Mouse (Mus musculus) megakaryocyte, embryonic 14.5 days (primary cell): ENCODE results near the gene Tmem176a. TPM values are rescaled to one million over a fixed set of nuclear protein-coding genes. Genes with fewer than 3 reads are reported as not detected.
A peak's percentile ranks its signal among the peaks of the same experiment; 100 is the strongest.

Experiments
- H3K27me3 ChIP-seq: replicated peaks from 2 replicates; pipeline ENCODE3; 2012; ENCODE audit warnings: inconsistent platforms
- H3K36me3 ChIP-seq: replicated peaks from 2 replicates; pipeline ENCODE3; 2012; ENCODE audit warnings: low read length, inconsistent platforms, mixed read lengths
- H3K4me1 ChIP-seq: 2 replicates; pipeline ENCODE4 v1.6.1; 2012; ENCODE audit warnings: inconsistent platforms
- H3K4me3 ChIP-seq: replicated peaks from 2 replicates; pipeline ENCODE3; 2012; ENCODE audit warnings: moderate library complexity, mild to moderate bottlenecking, inconsistent platforms
- H3K9me3 ChIP-seq: 2 replicates; pipeline ENCODE4 v1.6.1; 2012; ENCODE audit warnings: inconsistent platforms
- FLI1 ChIP-seq: IDR thresholded peaks from 2 replicates; pipeline ENCODE4 v1.6.1; 2012; ENCODE audit warnings: low read length, inconsistent platforms, mixed read lengths
- GATA1 ChIP-seq: IDR thresholded peaks from 3 replicates; pipeline ENCODE4 v1.6.1; 2012; ENCODE audit warnings: mixed read lengths, low read length, inconsistent platforms, borderline replicate concordance
- polyA plus RNA-seq: library from polyadenylated mRNA; stranded (reverse); fragments of >175 nt; gene quantifications from 2 replicates; pipeline ENCODE4 v1.2.3, GENCODE M21; 2012; ENCODE audit warnings: low replicate concordance; ENCODE audit not compliant: insufficient read depth

Tmem176a gene
- polyA plus RNA-seq, 1 experiment = 62.7 TPM

DNA sequence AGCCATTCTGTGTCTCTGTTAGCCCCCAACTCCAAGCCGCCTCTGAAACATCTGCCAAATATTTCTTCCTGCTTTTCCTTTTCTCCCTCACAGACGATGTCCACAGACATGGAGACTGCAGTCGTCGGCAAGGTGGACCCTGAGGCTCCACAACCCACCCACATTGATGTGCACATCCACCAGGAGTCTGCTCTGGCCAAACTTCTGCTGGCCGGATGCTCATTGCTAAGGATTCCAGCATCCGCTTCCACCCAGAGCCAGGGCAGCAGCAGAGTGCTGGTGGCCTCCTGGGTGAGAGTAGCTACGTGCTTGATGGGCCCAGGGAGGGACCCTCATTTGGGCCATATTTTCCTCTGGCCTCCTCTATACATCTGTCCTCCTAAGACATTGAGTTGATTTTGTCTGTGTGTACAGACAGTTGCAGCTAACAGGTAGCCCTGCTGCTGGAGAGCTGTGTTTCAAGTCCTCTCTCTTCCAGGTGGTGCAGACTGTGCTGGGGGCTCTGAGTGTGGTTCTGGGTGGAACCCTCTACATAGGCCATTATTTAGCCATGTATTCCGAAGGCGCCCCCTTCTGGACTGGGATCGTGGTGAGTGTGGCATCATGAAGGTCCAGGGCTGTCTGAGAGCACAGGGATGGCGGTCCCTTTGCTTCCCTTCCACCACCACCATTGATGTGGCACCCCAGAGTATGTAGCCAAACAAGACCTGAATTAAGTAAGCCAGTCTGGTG, 1.6 kb downstream of the Tmem176a start:
- H3K36me3 ChIP-seq = no peaks in the 10 kb centered on the region
- peaks cover 33% of the 10 kb centered on the region for H3K4me1 ChIP-seq
- peaks cover 30% of the 10 kb centered on the region for H3K27me3 ChIP-seq
- no peaks in the 10 kb centered on the region for H3K9me3 ChIP-seq
- peak overlapping the region; percentile 21 for H3K4me3 ChIP-seq
- TF ChIP-seq FLI1 (no peak), GATA1 (no peak)

- TF ChIP-seq GATA1 (no peak), FLI1 (no peak)
- Histone ChIP-seq H3K4me1 (peaks cover 30% of the 10 kb centered on the region), H3K4me3 (no peak overlapping the region), H3K27me3 (peaks cover 30% of the 10 kb centered on the region), H3K9me3 (no peaks in the 10 kb centered on the region), H3K36me3 (no peaks in the 10 kb centered on the region)
Observed at GRCm38 (mm10) chr6:48845086-48845485, 4.4 kb downstream of the Tmem176a start.

DNA sequence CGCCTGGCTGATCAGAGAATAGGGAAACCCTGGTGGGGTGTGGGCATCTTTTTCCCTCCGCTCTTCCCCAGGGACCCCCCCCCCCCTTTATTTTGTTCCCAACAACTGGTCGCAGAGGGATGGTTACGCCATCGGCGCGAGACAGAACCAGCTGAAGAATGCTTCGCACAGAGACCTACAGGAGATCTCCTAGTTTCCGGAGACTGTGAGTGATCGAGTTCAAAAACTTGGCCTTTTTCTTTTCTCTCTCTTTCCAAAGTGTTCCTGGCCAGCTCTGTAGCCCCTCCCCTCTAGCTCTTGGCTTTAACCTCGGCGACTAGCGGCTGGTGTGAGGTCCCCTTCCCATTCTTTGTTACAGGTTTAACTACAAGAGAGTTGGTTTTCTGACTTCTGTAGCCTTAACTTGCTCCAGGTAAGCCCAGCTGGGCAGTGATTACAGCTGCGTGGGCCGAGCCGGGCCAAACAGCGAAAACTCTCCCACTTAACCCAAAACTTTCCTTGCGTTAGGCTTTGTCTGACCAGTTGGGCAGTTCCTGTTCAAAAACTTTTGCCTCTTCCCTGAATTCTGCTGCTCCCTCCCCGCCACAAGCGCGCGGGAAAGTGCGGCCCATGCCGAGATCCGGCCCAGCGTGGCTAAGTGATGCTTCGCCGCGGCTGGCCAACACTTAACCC, 11.2 kb downstream of the Tmem176a start:
- peaks cover 6% of the 10 kb centered on the region for H3K4me1 ChIP-seq
- no peak overlapping the region for H3K4me3 ChIP-seq
- TF ChIP-seq FLI1 = no peak
- no peak for TF ChIP-seq GATA1
- H3K9me3 ChIP-seq = peaks cover 4% of the 10 kb centered on the region; the same call in 1 of the 2 replicates
- peaks cover 5% of the 10 kb centered on the region for H3K27me3 ChIP-seq
- H3K36me3 ChIP-seq = no peaks in the 10 kb centered on the region

DNA sequence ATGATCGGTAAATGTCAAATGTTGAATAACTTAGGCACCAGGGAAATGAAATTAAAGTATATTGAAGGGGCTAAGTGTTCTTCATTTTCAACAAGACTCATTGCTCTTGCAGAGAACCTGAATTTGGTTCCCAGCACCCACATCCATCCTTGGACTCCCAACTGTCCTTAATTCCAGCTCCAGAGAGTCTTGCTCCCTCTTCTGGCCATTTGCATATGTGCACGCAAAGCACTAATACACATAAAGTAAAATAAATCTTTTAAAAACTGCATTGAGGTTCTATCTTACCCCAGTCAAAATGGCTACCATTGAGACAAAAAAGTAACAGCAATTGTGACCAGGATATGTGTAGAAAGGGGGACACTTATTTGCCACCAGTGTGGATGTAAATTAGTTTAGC, 13.4 kb downstream of the Tmem176a start:
- Histone ChIP-seq H3K4me3 (no peak overlapping the region), H3K4me1 (peaks cover 17% of the 10 kb centered on the region), H3K27me3 (peaks cover 5% of the 10 kb centered on the region), H3K36me3 (no peaks in the 10 kb centered on the region), H3K9me3 (peaks cover 4% of the 10 kb centered on the region; the same call in 1 of the 2 replicates)
- no peak for TF ChIP-seq GATA1
- TF ChIP-seq FLI1 = no peak

DNA sequence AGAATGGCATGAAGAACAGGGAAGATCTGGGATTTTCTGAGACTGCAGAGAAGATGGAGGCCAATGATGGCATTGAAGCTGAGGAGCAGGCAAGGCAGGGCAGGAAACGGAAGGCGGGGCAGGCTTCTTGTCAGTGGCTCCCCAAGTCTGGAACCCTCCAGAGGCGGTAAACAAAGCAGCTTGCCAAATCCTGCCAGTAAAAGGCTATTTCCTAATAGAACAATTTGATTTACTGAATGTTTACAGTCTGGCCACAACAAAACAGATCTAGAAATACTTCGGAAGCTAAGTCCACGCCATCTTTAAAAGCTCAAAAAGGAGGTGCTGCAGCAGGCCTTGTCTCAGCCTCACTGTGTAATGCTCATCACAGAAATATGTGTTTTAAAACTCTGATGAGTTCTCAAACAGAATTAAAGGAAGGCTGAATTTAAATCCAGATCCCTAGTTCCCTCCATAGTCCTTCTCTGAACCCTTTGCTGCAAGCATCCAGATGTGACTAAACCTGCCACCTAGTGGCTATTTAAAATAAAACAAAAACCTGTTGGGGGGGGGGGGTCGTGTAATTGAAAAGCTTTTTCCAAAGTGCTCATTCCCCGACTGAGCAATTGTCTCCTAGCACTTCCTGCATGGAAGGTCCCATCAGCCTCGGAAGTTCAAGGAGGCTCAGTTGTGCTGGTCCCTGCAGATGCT, 17.0 kb downstream of the Tmem176a start:
- Histone ChIP-seq H3K4me1 (peaks cover 27% of the 10 kb centered on the region), H3K27me3 (peaks cover 10% of the 10 kb centered on the region), H3K4me3 (no peak overlapping the region), H3K9me3 (peaks cover 4% of the 10 kb centered on the region; the same call in 1 of the 2 replicates), H3K36me3 (no peaks in the 10 kb centered on the region)
- no peak for TF ChIP-seq FLI1
- TF ChIP-seq GATA1 = no peak

DNA sequence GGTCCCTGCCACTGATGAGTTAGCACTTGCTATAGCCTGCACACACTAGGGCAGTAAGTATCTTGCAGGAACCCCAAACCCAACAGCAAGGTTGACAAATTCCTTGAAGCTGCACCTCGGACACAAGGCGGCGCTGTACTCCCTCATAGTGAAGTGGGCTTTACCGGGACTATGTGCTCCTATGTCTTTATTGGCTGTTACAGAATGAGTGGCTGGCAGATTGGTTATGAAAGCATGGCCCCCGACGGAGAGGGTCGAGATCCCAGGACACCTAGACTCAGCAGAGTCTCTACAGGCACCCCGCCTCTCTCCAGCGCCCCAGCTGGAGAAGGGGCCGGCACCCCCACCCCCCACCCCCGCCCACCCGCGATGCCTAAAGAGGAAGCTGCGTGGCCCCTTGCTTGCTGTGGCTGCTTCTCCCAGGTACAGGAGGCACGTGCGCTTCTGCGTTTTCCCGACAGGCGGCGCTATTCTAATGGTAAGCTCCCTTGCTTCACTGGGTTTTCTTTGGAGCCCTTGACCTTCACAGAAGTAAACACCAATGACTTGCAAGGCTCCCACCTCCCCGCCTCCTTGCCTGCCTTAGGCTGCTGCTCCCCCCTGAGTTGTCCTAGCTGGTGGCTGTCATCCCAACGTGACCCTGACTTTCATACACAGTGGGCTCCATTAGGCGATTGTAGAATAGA, 19.6 kb downstream of the Tmem176a start:
- H3K27me3 ChIP-seq = peaks cover 17% of the 10 kb centered on the region
- no peak for TF ChIP-seq GATA1
- no peak for TF ChIP-seq FLI1
- H3K4me3 ChIP-seq = peak overlapping the region; percentile 77
- H3K36me3 ChIP-seq = no peaks in the 10 kb centered on the region
- peaks cover 27% of the 10 kb centered on the region for H3K4me1 ChIP-seq
- H3K9me3 ChIP-seq = no peaks in the 10 kb centered on the region

DNA sequence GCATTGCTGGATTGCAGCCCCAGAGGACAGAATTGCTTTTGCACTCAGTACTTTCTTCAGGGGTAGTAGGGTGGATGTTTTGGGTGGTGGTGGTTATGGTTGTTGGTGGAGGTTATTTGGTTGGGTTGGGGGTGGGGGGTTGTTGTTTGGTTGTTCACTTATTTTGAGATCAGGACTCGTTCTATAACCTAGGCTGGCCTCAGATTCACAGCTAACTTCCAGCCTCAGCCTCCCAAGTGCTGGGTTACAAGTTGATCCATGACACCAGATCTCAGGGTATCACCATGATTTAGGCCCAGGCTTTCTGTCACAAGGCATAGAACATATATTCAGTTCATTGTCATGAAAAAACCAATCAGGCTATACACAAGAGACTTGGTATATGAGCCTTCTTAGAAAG, 20.1 kb downstream of the Tmem176a start:
- H3K4me3 ChIP-seq = no peak overlapping the region
- peaks cover 26% of the 10 kb centered on the region for H3K4me1 ChIP-seq
- no peaks in the 10 kb centered on the region for H3K36me3 ChIP-seq
- H3K9me3 ChIP-seq = no peaks in the 10 kb centered on the region
- no peak for TF ChIP-seq GATA1
- no peak for TF ChIP-seq FLI1
- peaks cover 17% of the 10 kb centered on the region for H3K27me3 ChIP-seq

DNA sequence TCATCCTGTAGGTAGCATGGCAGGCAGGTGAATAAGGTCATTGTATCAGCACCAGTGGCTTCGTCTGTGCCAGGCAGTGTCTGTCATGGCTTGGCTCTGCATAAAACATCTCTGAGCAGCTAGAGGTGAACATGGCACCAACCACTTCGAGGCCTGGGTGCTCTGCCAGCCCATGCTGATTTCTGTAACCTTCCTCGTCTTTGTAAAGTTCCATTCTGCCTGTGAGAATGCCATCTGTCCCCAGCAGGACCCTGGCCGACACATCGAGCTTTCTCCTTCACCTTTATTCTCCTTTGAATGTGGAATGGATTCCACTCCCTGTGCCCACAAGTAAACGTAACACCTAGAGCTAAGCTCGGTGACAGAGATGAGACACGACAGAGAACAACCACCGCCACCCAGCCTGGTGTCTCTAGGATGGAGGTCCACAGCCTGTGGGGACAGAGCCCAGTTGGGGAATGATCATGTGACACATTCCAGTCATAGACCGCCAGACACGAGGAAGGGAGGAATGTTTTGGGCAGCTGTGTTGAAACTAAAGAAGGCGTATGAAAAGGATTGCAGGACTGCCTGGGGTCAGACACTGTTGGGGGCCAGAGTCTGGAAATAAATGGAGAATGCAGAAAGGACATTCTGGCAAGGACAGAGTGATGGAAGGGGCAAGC, 21.0 kb downstream of the Tmem176a start:
- H3K4me1 ChIP-seq = peaks cover 23% of the 10 kb centered on the region
- no peak overlapping the region for H3K4me3 ChIP-seq
- H3K36me3 ChIP-seq = no peaks in the 10 kb centered on the region
- no peaks in the 10 kb centered on the region for H3K9me3 ChIP-seq
- TF ChIP-seq FLI1 (no peak), GATA1 (no peak)
- H3K27me3 ChIP-seq = peaks cover 17% of the 10 kb centered on the region

DNA sequence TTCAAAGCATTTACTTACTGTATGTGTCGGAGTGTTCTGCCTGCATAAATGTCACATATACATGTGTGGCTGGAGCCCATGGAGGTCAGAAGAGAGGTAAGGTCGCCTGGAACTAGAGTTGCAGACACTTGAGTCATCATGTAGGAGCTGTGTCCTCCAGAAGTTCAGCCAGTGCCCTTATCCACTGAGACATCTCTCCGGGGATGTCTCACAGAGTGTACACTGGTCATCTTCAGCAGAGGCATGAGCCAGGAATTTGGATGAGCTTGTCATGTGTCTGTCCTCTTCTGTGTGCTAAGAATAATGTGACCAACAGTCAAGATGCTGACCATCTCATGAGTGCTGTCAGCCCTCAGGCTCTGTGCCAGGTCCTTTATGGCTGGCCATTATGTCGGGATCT, 22.1 kb downstream of the Tmem176a start:
- no peaks in the 10 kb centered on the region for H3K9me3 ChIP-seq
- peaks cover 15% of the 10 kb centered on the region for H3K4me1 ChIP-seq
- H3K4me3 ChIP-seq = no peak overlapping the region
- H3K36me3 ChIP-seq = no peaks in the 10 kb centered on the region
- TF ChIP-seq FLI1 (no peak), GATA1 (no peak)
- peaks cover 24% of the 10 kb centered on the region for H3K27me3 ChIP-seq
